Mouse (Mus musculus) heart, embryonic 15.5 days (tissue): ENCODE measurements around the gene Ccdc88c. TPM values are rescaled to one million over a fixed set of nuclear protein-coding genes. Genes with fewer than 3 reads are reported as not detected.
A peak's percentile ranks its signal among the peaks of the same experiment; 100 is the strongest.

Source experiments
- ATAC-seq: fragments of 200-750 bp; cut with Nextera tagmentation; replicated peaks from 2 replicates; pipeline ENCODE4 v1.8.0; 2017; ENCODE audit warnings: low read depth, moderate TSS enrichment; ENCODE audit not compliant: insufficient number of reproducible peaks, insufficient read depth, low FRiP score
- H3K27ac ChIP-seq: fragments of 300-500 bp; sonication (generic); 2 replicates; pipeline ENCODE4 v1.5.1; 2015; ENCODE audit warnings: mild to moderate bottlenecking, inconsistent platforms
- H3K27me3 ChIP-seq: fragments of 300-500 bp; sonication (generic); 2 replicates; pipeline ENCODE4 v1.6.1; 2015; ENCODE audit warnings: inconsistent platforms
- H3K36me3 ChIP-seq: fragments of 300-500 bp; sonication (generic); 2 replicates; pipeline ENCODE4 v1.6.1; 2015; ENCODE audit warnings: mild to moderate bottlenecking, inconsistent platforms
- H3K4me1 ChIP-seq: fragments of 300-500 bp; sonication (generic); replicated peaks from 2 replicates; pipeline ENCODE4 v1.6.1; 2015; ENCODE audit warnings: inconsistent platforms
- H3K4me2 ChIP-seq: fragments of 300-500 bp; sonication (generic); 2 replicates; pipeline ENCODE4 v1.6.1; 2015; ENCODE audit warnings: inconsistent platforms, mild to moderate bottlenecking, moderate library complexity
- H3K4me3 ChIP-seq: fragments of 300-500 bp; sonication (generic); 2 replicates; pipeline ENCODE4 v1.5.1; 2015; ENCODE audit warnings: mild to moderate bottlenecking, inconsistent platforms
- H3K9ac ChIP-seq: fragments of 300-500 bp; sonication (generic); 2 replicates; pipeline ENCODE4 v1.6.1; 2015; ENCODE audit warnings: mild to moderate bottlenecking, inconsistent platforms
- H3K9me3 ChIP-seq: fragments of 300-500 bp; sonication (generic); replicated peaks from 2 replicates; pipeline ENCODE4 v1.6.1; 2016; ENCODE audit warnings: inconsistent platforms
- WGBS: fragments of 180-500 bp; shearing (Covaris S2); methylation state at CpG from one replicate; pipeline ENCODE4 v1.1.7; 2015; ENCODE audit warnings: mixed read lengths; 5-methylcytosine and 5-hydroxymethylcytosine counted together
- polyA plus RNA-seq: library from polyadenylated mRNA; unstranded; fragments of >200 nt; fragmentation: Nextera tagmentation; extraction: Ambion mirVana; gene quantifications from 2 replicates; pipeline ENCODE4 v1.2.1, GENCODE M21; 2015

Gene Ccdc88c
- polyA plus RNA-seq, 1 experiment from 2014 or later: 2.4 TPM

GRCm38 (mm10) chr12:101026025-101026424 lies 2.8 kb downstream of the Ccdc88c start:
- Histone ChIP-seq H3K4me2 (no peak overlapping the region), H3K4me1 (peaks cover 30% of the 10 kb centered on the region), H3K36me3 (no peaks in the 10 kb centered on the region), H3K9me3 (no peaks in the 10 kb centered on the region), H3K27ac (no peak overlapping the region), H3K27me3 (peaks cover 46% of the 10 kb centered on the region), H3K4me3 (no peak overlapping the region), H3K9ac (no peak overlapping the region)
- no peak for ATAC-seq
- WGBS: 77% methylated on average over 4 of the region's 4 CpGs

- no peak for ATAC-seq
- peaks cover 46% of the 10 kb centered on the region for H3K27me3 ChIP-seq
- H3K27ac ChIP-seq: no peak overlapping the region
- peak overlapping the region; percentile 6; the same call in 1 of the 2 replicates for H3K4me2 ChIP-seq
- no peak overlapping the region for H3K4me3 ChIP-seq
- no peaks in the 10 kb centered on the region for H3K9me3 ChIP-seq
- peaks cover 30% of the 10 kb centered on the region for H3K4me1 ChIP-seq
- H3K36me3 ChIP-seq: no peaks in the 10 kb centered on the region
- WGBS: 42% methylated on average over 7 of the region's 7 CpGs
- no peak overlapping the region for H3K9ac ChIP-seq
Observed at GRCm38 (mm10) chr12:101025379-101025778, 3.5 kb downstream of the Ccdc88c start.

GRCm38 (mm10) chr12:101024824-101025223 lies 4.0 kb downstream of the Ccdc88c start:
- Histone ChIP-seq H3K9me3 (no peaks in the 10 kb centered on the region), H3K36me3 (no peaks in the 10 kb centered on the region), H3K4me3 (no peak overlapping the region), H3K4me1 (peaks cover 30% of the 10 kb centered on the region), H3K9ac (no peak overlapping the region), H3K4me2 (no peak overlapping the region), H3K27me3 (peaks cover 46% of the 10 kb centered on the region), H3K27ac (no peak overlapping the region)
- no peak for ATAC-seq
- WGBS: 70% methylated on average over 8 of the region's 8 CpGs

GRCm38 (mm10) chr12:101023143-101023542 lies 5.7 kb downstream of the Ccdc88c start:
- Histone ChIP-seq H3K9ac (no peak overlapping the region), H3K27ac (no peak overlapping the region), H3K27me3 (peaks cover 46% of the 10 kb centered on the region), H3K4me3 (no peak overlapping the region), H3K4me2 (no peak overlapping the region), H3K9me3 (no peaks in the 10 kb centered on the region), H3K36me3 (no peaks in the 10 kb centered on the region), H3K4me1 (peaks cover 28% of the 10 kb centered on the region)
- ATAC-seq: no peak
- 83% methylated on average over 11 of the region's 11 CpGs for WGBS

GRCm38 (mm10) chr12:101022353-101022752 lies 6.5 kb downstream of the Ccdc88c start:
- Histone ChIP-seq H3K36me3 (no peaks in the 10 kb centered on the region), H3K27ac (no peak overlapping the region)
- WGBS: 86% methylated on average over 8 of the region's 8 CpGs

GRCm38 (mm10) chr12:101021484-101022226 lies 7.2 kb downstream of the Ccdc88c start:
- no peak overlapping the region for H3K9ac ChIP-seq
- no peak for ATAC-seq
- H3K36me3 ChIP-seq: no peaks in the 10 kb centered on the region
- no peak overlapping the region for H3K4me2 ChIP-seq
- no peaks in the 10 kb centered on the region for H3K9me3 ChIP-seq
- 70% methylated on average over 9 of the region's 9 CpGs for WGBS
- H3K4me3 ChIP-seq: no peak overlapping the region
- no peak overlapping the region for H3K27ac ChIP-seq
- H3K4me1 ChIP-seq: peaks cover 24% of the 10 kb centered on the region
- peaks cover 38% of the 10 kb centered on the region for H3K27me3 ChIP-seq

More at GRCm38 (mm10) chr12:101022353-101022752, 6.5 kb downstream of the Ccdc88c start:
- Histone ChIP-seq H3K4me3 (no peak overlapping the region), H3K4me2 (no peak overlapping the region), H3K9ac (no peak overlapping the region), H3K4me1 (peaks cover 24% of the 10 kb centered on the region), H3K27me3 (peaks cover 39% of the 10 kb centered on the region), H3K9me3 (no peaks in the 10 kb centered on the region)
- no peak for ATAC-seq

- WGBS: 82% methylated on average over 15 of the region's 15 CpGs
- H3K4me3 ChIP-seq: no peak overlapping the region
- no peaks in the 10 kb centered on the region for H3K36me3 ChIP-seq
- no peak overlapping the region for H3K9ac ChIP-seq
- peaks cover 27% of the 10 kb centered on the region for H3K27me3 ChIP-seq
- H3K9me3 ChIP-seq: no peaks in the 10 kb centered on the region
- H3K4me2 ChIP-seq: no peak overlapping the region
- ATAC-seq: no peak
- H3K27ac ChIP-seq: no peak overlapping the region
- H3K4me1 ChIP-seq: peaks cover 27% of the 10 kb centered on the region
Observed at GRCm38 (mm10) chr12:101020210-101021015, 8.4 kb downstream of the Ccdc88c start.

GRCm38 (mm10) chr12:101019443-101019842 lies 9.4 kb downstream of the Ccdc88c start:
- Histone ChIP-seq H3K27ac (no peak overlapping the region), H3K4me3 (no peak overlapping the region), H3K27me3 (peaks cover 18% of the 10 kb centered on the region), H3K9me3 (no peaks in the 10 kb centered on the region), H3K9ac (no peak overlapping the region), H3K4me2 (no peak overlapping the region), H3K4me1 (peaks cover 24% of the 10 kb centered on the region), H3K36me3 (no peaks in the 10 kb centered on the region)
- ATAC-seq: no peak
- 88% methylated on average over 7 of the region's 7 CpGs for WGBS

- no peak for ATAC-seq
- 80% methylated on average over 5 of the region's 5 CpGs for WGBS
- no peak overlapping the region for H3K9ac ChIP-seq
- H3K4me3 ChIP-seq: no peak overlapping the region
- H3K36me3 ChIP-seq: no peaks in the 10 kb centered on the region
- H3K4me1 ChIP-seq: peaks cover 24% of the 10 kb centered on the region
- H3K27ac ChIP-seq: no peak overlapping the region
- no peaks in the 10 kb centered on the region for H3K9me3 ChIP-seq
- no peak overlapping the region for H3K4me2 ChIP-seq
- peaks cover 14% of the 10 kb centered on the region for H3K27me3 ChIP-seq
Observed at GRCm38 (mm10) chr12:101019031-101019430, 9.8 kb downstream of the Ccdc88c start.

- H3K9me3 ChIP-seq: no peaks in the 10 kb centered on the region
- H3K27ac ChIP-seq: peak overlapping the region; percentile 69; the same call in 1 of the 2 replicates
- peaks cover 25% of the 10 kb centered on the region for H3K4me1 ChIP-seq
- no peak overlapping the region for H3K4me3 ChIP-seq
- H3K27me3 ChIP-seq: peaks cover 7% of the 10 kb centered on the region; the same call in 1 of the 2 replicates
- H3K4me2 ChIP-seq: peak overlapping the region; percentile 48
- ATAC-seq: peak; percentile 67
- 16% methylated on average over 6 of the region's 6 CpGs for WGBS
- 0 out of 2 replicates have a peak overlapping the region, but pooled peaks have one; percentile 4 for H3K9ac ChIP-seq
- no peaks in the 10 kb centered on the region for H3K36me3 ChIP-seq
Observed at GRCm38 (mm10) chr12:101017971-101018371, 10.9 kb downstream of the Ccdc88c start.

GRCm38 (mm10) chr12:101016412-101016928 lies 12.4 kb downstream of the Ccdc88c start:
- peaks cover 9% of the 10 kb centered on the region; the same call in 1 of the 2 replicates for H3K27me3 ChIP-seq
- H3K4me2 ChIP-seq: no peak overlapping the region
- H3K9ac ChIP-seq: no peak overlapping the region
- no peak overlapping the region for H3K4me3 ChIP-seq
- WGBS: 46% methylated on average over 5 of the region's 5 CpGs
- peak overlapping the region; percentile 5; the same call in 1 of the 2 replicates for H3K27ac ChIP-seq
- H3K36me3 ChIP-seq: no peaks in the 10 kb centered on the region
- H3K9me3 ChIP-seq: no peaks in the 10 kb centered on the region
- ATAC-seq: no peak
- peaks cover 36% of the 10 kb centered on the region for H3K4me1 ChIP-seq
